Mouse (Mus musculus) lung, postnatal 14 days (tissue): ENCODE data around the gene Rhbdl3.
A peak's percentile ranks its signal among the peaks of the same experiment; 100 is the strongest.
"Not testable (repeated sequence)": the region's sequence is repeated elsewhere in the genome, so short reads cannot be mapped to it uniquely, and the experiment has no call there.

ENCODE experiments used
- DNase-seq: peaks from one replicate; pipeline ENCODE4 v3.0.0; 2021

Gene Rhbdl3

DNA sequence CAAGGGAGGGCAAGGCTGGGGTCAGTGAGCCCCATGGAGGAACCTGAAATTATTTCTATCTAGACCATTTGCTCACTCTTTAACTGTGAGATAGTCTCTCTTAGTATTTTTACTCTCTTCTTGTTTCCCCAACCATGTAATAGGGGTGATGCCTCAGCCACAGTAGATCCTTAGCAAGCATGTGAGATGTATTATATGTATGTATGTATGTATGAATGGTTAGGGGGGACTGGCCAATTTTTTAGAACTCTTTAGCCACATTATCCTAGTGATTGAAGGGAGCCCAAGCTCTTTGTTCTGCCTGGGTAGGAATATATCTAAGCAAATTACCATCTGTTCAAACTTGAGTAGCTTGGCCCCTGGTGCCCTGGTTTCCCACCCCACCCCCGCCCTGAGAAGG is 12.8 kb downstream of the Rhbdl3 start:
- DNase-seq, result no peak

DNA sequence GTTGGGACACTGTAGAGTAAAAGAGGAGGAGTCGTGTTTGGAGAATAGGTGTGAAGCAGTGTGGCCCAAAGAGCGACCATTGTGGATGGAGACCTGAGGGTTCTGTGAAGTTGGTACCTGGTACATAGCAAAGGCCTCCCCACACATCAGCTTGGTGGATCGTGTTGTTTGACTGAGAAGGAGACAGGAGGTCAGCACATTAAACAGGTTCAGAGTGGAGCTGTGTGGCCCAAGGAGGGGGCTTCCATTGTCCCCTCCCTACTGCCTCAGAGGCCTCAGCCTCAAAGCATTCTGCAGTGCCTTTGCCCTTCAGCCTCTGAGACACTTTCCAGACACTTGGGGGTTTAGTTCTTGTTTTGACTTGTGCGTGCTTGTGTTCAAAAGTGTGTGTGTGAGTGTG is 13.2 kb downstream of the Rhbdl3 start:
- no peak for DNase-seq

DNA sequence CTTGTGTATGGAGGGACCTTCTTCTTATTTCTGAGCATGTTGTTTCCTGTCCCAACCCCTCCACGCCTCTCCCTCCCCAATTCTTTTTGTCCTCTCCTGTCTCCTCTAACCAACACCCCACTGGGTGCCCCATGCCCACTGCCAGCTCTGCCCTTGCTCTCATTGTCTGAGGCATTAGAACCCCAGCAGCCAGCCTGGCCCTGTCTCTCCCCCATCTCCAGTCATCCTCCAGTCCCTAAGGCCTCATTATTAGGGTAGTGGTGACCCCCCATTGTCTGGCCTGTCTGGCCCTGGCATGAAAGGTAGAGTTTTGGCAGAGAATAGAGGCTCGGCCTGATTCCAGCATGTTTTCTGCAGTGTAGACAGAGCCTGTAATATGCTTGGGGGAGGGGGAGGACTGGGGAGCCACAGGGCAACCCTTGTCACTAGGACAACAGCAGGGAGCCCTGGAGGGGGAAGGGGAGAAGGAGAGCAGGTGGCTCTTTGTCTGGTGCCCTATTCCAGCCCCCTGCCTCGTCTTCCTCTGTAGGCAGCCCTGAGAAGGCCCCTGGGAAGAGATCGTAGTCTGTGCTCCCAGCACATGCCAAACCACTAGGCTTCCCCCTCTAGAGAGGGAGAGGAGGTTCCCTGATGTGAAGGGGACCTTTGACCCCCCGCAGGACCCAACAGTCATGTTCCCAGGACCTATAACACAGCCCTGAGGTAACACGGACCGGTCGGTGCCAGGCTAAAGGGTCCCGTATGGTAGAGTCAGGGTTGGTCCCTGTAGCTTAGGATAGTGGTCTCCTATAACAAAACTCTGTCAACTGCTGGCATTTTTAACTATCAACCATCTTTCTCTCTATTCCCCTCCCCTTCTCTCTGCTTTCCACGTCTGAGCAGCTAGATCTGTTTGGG is 15.3 kb downstream of the Rhbdl3 start:
- DNase-seq, result no peak

DNA sequence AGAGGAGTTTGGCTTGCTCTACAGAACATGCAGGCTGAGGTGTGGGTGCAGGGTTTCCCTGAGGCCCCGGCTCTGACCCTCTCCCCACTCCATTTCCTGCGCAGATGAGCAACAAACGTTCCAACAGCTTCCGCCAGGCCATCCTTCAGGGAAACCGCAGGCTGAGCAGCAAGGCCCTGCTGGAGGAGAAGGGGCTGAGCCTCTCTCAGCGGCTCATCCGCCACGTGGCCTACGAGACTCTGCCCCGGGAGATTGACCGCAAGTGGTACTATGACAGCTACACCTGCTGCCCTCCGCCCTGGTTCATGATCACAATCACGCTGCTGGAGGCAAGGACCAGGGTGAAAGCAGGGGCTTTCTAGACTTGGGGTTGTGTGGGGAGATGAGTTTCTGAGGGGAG is 22.5 kb downstream of the Rhbdl3 start:
- DNase-seq, result no peak

DNA sequence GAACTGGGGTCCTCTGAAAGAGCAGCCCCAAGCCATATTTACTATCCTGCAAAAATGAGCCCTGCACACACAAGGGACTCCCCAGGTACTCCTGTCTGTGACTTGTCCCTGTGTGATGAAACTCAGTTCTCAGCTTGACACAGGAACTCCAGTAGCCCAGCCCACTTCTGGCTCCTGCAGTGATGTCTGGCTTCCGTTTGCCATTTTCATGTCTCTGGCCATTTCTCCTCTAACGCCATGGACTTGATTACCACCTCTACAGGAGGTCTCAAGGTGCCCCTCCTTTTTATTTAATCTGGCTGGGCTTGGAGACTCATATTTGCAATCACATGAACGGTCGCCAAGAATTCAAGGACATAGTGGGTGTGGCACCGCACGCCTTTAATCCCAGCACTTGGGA is 23.9 kb downstream of the Rhbdl3 start:
- DNase-seq, result no peak

DNA sequence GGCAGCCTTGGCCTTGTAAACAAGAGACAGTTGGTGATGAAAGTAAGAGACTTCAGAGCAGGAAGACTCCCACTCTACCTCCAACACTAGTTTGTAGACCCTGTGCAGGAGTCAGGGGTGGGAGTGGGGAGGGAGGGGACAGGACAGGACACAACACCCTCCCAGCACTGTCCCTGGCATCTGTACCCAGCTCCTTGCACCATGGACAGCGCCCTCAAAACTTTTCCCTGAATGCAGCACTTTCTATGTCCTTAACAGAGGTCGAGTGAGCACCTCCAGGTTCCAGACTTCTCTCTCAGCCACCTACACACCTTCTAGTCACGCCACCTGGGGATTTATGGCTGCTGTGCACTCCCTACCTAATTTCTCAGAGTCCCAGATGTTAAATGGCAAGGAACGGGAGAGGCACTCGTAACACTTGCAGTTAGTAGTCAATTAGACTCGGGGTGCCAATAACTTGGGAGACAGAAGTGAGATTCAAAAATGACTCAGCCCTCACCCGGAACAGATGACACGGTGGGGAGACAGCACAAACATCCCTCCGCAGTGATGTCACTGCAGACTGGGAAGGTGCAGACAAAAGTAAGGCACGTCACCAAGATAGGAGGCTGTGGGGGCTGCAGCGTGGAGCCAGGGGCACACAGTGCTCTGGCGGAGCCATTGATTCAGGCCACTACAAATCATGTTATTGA is 32.1 kb downstream of the Rhbdl3 start:
- no peak for DNase-seq

DNA sequence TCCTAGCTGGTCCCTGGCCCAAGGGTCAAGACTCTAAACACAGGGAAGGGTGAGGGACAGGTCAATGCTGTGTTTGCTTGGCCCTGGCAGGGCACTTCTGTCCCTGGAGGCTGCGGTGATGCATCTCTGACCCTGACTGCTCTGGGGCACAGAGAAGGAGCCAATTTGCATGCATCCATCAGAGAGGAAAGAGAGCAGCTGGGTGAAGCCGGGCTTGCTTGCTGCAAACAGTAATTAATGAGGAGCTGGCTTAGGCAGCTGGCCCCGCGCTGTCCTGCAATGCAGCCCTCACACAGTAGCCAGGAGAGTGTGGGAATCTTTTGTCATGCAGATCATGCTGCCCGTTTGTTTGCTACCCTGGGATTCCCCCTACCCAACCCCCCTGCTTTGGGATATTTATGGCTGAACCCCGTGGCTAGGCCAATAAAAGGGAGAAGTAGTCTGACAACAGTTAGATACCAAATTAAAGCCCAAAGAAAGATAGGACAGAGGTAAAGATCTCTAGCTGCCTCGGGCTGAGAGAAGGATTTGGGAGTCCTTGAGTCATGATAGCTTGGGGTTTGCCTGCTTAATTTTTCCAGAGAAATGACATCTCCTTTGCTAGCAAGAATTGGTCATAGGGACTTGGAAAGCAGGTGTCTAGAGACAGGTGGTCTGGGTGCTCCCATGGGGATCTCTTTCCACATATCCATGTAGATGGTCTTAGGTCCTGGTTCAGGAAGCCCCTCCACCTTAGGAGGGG is 35.1 kb downstream of the Rhbdl3 start:
- DNase-seq, result no peak

DNA sequence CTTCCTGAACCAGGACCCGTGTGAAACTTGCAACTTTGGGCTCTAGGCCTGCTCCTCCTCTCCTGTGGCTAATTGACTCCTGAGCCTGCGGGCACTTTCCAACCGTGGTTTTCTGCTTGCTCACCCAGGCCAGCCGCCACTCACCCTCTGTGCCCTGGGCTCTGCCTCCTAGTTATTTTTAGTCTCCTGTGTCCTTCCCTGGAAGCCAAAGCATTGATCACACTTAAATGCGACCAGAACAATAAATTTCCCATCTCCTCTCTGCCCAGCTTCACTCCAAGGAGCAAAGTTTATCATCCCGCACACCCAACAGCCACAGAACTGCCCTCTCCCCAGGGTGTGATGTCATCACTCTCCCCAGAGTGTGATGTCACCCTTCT is 35.6 kb downstream of the Rhbdl3 start:
- DNase-seq, result no peak

DNA sequence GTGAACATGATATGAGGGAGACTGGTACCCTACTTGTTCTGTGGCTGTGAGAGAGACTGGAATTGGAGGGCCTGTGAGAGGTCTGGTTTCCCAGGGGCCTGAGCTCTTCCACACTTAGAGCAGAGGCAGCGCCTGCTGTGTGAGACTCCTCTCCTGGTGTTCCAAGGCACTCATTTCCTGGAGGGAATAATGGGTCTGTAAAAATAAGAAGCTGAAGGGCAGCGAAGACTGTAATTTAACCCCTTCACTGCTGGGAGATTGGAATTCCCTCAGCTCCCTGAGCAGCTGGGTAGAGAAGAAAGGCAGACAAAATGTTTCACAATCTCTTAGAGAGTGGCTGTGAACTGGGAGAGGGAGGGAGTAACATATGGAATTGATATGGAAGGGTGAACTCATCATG is 41.8 kb downstream of the Rhbdl3 start:
- no peak for DNase-seq

DNA sequence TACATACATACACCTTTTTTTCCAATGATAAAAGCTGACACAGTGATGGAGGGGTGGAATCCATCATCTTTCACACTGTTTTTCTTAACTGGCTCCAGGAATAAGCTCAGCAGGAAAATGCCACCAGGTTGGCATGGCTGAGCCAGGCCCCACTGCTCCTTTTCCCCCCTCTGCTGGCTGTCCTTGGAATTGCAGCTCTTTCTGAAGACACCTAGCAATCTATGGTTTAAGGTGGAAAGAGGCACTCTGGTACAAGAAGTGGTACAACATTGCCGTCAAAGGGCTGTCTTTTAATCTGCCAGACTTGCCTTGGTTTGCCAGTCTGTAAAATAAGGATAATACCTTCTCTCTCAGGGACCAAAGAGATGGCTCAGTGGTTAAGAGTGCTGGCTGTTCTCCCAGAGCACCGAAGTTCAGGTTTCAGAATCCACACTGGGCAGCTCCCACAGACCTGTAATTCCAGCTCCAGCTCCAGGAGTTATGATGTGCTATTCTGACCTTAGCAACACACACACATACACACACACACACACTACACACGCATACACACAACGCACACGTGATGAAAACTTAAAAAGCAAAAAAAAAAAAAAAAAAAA is 51.2 kb downstream of the Rhbdl3 start:
- DNase-seq, result peak; percentile 93

DNA sequence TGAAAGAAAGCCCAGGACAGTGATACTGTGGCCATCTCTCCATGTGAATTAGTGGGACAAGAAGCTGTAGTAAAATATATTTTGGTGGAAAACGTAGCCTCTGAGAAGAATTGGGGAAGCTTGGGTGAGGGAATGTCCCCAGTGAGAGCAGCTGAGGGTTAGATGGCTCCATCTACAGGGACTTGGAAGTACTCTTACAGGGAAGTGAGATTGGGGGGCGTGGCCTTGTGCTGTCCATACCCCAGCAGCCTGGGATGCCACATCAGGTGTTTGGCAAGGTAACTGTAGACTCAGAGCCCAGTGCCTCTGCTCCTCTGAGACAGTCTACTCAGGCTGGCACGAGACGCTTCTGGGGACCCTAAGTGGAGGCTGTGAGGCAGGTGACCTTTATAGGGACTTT is 54.1 kb downstream of the Rhbdl3 start:
- peak; percentile 12 for DNase-seq

DNA sequence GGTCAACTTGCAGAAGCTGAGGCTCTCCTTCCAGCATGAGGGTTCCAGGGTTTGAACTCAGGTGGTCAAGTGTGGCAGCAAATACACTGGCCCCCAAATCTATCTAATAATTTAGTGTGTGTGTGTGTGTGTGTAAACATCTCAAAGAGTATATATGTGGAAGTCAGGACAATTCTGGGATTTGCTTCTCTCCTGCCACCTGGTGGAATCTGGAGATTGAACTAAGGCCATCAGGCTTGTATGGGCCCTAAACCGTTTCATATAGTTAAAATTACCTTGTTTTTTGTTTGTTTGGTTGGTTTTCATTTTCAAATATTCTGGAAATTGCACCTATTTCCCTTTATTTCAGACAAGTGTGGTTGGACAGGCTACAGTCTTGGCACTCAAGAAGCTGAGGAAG is 68.2 kb downstream of the Rhbdl3 start:
- no peak for DNase-seq

DNA sequence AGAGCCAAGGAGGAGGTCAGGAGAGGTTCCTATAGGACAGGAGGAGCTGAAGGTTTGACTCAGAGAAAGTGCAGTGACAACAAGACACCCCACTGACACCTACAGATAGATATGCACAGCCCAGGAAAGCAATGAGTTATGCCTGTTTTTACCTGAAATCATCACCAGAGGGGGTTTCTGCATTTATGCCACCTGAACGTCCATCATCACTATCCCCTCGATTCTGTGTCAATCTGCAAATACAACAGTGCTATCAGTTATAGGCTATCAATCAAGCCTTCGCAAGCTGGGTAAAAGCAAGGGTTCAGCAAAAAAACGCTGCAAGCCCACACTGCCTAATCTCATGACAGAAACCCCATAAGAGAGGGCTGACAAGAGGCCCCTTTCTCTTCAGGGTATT is 75.9 kb downstream of the Rhbdl3 start:
- no peak for DNase-seq

DNA sequence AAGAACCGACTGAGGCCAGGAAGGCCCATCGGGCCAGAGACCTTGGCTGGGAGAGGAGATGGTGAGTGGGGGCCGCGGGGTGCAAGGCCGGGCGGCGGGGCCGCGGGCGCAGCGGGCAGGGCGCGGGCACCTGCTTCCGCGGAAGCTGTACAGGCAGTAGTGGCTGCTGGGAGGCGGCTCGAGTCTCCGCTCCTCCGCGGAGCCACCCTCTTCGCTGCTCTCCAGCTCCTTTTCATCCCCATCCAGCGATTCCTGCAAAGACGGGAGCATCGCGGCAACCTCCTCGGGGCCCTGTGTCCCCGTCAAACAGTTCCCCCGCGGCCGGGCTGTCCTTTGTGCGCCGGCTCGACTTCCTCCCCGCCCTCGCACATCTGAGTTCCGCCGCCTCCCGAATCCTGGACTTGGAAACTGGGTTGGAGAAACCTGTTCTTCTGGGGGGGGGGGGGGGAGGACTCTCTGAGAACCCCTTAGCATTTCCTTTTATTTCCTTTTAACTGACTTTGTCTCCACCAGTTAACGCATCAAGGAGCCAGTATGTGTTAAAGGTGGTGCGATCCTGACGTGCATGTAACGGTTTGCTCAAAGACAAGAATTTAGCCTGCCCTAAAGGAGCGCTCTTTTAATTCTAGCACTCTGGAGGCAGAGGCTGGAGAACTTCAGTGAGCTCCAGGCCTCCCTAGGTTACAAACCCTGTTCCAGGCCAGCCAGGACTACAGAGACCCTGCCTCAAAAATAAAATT is 77.2 kb downstream of the Rhbdl3 start, which contains the start of gene 5730455P16Rik:
Gene 5730455P16Rik, minus strand, starts transcription at position 323 of the 740 bp plus-strand sequence.
- peak; percentile 83 for DNase-seq

DNA sequence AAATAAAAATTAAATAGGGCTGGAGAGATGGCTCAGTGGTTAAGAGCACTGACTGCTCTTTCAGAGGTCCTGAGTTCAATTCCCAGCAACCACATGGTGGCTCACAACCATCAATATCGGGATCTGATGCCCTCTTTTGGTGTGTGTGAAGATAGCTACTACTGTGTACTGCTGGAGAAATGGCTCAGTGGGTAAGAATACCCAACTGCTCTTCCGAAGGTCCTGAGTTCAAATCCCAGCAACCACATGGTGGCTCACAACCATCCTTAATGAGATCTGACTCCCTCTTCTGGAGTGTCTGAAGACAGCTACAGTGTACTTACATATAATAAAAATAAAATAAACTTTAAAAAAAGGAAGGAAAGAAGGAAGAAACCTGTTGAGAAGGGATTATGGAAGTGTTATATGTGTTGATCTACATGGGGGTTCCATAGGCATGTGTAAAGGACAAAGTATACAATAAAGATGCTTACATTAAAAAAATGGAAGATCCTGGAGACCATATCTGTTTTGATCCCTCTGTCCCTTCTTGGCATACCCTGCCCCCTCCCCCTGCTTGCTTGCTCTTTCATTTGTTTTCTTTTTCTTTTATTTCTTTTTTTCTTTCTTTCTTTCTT is 77.8 kb downstream of the Rhbdl3 start:
- DNase-seq, result not testable (repeated sequence)

DNA sequence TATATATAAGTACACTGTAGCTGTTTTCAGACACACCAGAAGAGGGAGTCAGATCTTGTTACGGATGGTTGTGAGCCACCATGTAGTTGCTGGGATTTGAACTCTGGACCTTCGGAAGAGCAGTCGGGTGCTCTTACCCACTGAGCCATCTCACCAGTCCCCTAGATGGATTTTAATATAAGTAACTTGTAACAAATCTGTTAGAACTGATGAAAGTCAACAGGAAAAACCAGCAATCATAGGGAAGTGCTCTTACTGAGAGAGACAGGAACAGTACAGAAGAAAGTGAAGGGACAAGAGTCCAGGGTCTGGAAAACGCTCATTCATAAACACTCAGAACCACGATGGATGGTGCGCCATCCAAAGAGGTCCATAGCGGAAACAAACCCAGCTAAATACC is 78.5 kb downstream of the Rhbdl3 start:
- DNase-seq, result not testable (repeated sequence)

DNA sequence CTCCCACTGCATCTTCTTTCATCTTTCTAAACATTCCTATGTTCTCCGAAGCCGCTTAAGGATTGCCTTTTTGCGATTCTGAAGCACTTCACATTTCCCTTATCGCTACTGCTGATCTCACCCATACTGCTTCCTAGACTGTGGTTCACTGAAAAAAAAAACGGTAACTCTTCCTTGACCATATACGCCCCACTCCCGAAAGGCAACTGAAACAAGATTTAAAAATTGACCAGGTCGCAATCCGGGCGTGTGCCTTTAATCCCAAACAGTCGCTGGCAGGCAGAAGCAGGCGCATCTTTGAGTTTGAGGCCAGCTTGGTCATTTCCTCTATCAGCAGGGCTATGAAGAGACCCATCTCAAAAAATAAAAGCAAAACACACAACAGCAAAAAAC is 81.9 kb downstream of the Rhbdl3 start:
- DNase-seq, result no peak

DNA sequence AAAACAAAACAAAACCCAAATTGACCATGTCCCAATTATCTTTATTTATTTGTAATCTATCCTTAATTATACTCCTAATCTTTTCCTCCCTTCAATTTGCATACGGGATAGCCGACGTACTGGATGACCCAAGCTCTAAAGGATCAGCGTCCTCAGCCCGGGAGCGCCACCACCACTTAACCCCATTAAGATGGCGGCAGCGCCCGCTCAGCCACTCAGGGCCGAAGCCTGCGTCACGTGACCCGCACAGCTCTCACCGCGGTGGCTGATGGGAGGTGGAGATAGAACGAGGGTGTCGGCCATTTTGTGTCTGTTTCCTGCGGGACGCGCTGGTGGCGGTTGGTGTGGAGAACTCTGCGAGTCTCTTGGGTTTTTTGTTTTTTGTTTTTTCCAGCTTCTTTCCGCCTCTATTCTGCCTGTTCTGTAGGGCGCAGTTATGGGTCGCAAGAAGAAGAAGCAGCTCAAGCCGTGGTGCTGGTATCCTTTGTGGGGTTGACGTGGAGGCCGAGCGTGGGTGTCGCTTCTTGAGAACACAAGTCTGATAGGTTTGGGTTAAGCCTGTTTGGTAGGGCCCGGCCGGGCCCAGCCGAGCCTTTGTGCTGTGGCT is 82.4 kb downstream of the Rhbdl3 start, which contains the start of gene Zfp207:
Gene Zfp207, plus strand, starts transcription at position 261 of the 607 bp plus-strand sequence.
- DNase-seq, result peak; percentile 98

DNA sequence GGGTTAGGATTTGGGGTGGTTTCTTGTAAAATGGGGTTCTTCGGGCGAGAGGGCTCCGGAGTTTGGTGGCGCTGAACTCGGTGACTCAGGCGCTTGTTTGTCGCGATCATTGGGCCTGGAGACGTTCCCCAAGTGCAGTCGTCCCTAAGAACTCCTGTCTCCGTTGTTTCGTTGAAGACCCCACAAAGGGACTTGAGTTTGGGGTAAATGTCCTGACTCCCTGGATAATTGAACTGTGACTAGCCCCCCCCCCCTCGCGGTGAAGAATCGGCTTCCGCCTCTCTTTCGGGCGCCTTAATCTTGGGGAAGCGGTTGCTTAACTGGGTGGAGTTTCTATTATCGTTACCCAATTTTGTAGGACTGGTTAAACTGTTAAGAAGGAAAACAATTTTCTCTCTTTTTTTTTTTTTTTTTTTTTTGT is 82.9 kb downstream of the Rhbdl3 start:
- peak; percentile 35 for DNase-seq

DNA sequence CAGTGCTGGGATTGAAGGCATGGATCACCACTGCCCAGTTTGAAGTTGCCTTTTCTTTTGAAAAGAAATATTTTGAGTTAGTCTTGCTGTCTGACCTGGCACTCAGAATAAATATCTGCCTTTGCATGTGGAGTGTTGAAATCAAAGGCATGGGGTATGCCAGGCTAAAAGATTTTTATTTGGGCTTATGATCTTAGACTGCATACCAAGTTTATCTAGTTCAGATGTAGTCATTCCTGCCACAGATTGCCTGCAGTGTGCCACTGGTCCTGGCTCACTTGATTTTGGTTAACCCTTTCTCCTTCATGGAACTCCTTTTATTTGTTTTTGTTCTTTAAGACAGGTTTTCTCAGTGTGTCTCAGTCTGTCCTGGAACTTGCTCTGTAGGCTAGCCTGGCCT is 83.7 kb downstream of the Rhbdl3 start:
- DNase-seq, result no peak

DNA sequence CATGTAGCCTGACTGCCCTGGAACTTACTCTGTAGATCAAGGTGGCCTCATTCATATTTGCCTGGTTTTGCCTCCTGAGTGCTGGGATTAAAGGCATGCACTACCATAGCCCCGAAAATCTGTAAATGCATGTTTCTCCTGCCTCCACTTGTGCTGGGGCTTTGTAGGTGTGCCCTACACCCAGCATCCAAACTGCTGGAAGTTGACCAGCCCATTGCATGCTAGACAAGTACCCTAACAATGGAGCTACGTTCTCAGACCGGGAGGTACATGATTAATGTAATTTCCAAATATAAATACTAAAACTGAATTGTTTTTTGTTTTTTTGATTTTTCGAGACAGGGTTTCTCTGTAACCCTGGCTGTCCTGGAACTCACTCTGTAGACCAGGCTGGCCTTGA is 84.3 kb downstream of the Rhbdl3 start:
- DNase-seq, result no peak
